Mouse (Mus musculus) olfactory bulb, adult 2 months (tissue): ENCODE data around the gene 1700012P22Rik.

Experiments used
- CTCF ChIP-seq: fragments of 200-500 bp; IDR thresholded peaks from 2 replicates; pipeline ENCODE4 v1.5.1; 2012; ENCODE audit warnings: low read depth, mild to moderate bottlenecking, low read length, moderate library complexity; ENCODE audit not compliant: insufficient read depth
- POLR2A ChIP-seq: fragments of 200-500 bp; IDR thresholded peaks from 2 replicates; pipeline ENCODE4 v1.6.1; 2012; ENCODE audit warnings: mild to moderate bottlenecking, low read depth, low read length, moderate library complexity; ENCODE audit not compliant: insufficient read depth

- TF ChIP-seq CTCF (no peak), POLR2A (no peak)
Observed at GRCm38 (mm10) chr4:144377911-144378310, 60.7 kb downstream of the 1700012P22Rik start, which contains the start of gene Pramef20.
